Mouse (Mus musculus) kidney, embryonic 14.5 days (tissue): Measurements from ENCODE around the gene Extl1. TPM values are rescaled to one million over a fixed set of nuclear protein-coding genes. Genes with fewer than 3 reads are reported as not detected.

Experiments
- ATAC-seq: fragments of 200-750 bp; cut with Nextera tagmentation; 2 replicates; pipeline ENCODE4 v1.8.0; 2017; ENCODE audit warnings: moderate number of reproducible peaks, mild to moderate bottlenecking, moderate TSS enrichment, moderate library complexity; ENCODE audit not compliant: low FRiP score, low TSS enrichment
- H3K27ac ChIP-seq: fragments of 300-500 bp; sonication (generic); 2 replicates; pipeline ENCODE4 v1.5.1; 2014; ENCODE audit warnings: low read depth, mild to moderate bottlenecking, low read length, moderate library complexity, mixed read lengths
- H3K27me3 ChIP-seq: fragments of 300-500 bp; sonication (generic); 2 replicates; pipeline ENCODE4 v1.6.1; 2014; ENCODE audit warnings: mild to moderate bottlenecking, low read length; ENCODE audit not compliant: control insufficient read depth, insufficient read depth
- H3K36me3 ChIP-seq: fragments of 300-500 bp; sonication (generic); 2 replicates; pipeline ENCODE4 v1.6.1; 2014; ENCODE audit warnings: low read length, mixed read lengths; ENCODE audit not compliant: control insufficient read depth, insufficient read depth
- H3K4me1 ChIP-seq: fragments of 300-500 bp; sonication (generic); 2 replicates; pipeline ENCODE4 v1.6.1; 2014; ENCODE audit warnings: low read length, mixed read lengths; ENCODE audit not compliant: control insufficient read depth, insufficient read depth
- H3K4me2 ChIP-seq: fragments of 300-500 bp; sonication (generic); replicated peaks from 2 replicates; pipeline ENCODE4 v1.6.1; 2014; ENCODE audit warnings: low read depth, mild to moderate bottlenecking, low read length
- H3K4me3 ChIP-seq: fragments of 300-500 bp; sonication (generic); 2 replicates; pipeline ENCODE4 v1.5.1; 2014; ENCODE audit warnings: mild to moderate bottlenecking, low read length
- H3K9ac ChIP-seq: fragments of 300-500 bp; sonication (generic); 2 replicates; pipeline ENCODE4 v1.6.1; 2014; ENCODE audit warnings: low read depth, mild to moderate bottlenecking, low read length, moderate library complexity
- H3K9me3 ChIP-seq: fragments of 300-500 bp; sonication (generic); 2 replicates; pipeline ENCODE4 v1.6.1; 2016; ENCODE audit warnings: low read length; ENCODE audit not compliant: control insufficient read depth
- WGBS: fragments of 180-500 bp; shearing (Covaris S2); extraction: QIAGEN DNeasy Blood & Tissue Kit; methylation state at CpG from one replicate; pipeline ENCODE4 v1.1.7; 2014; 5-methylcytosine and 5-hydroxymethylcytosine counted together
- polyA plus RNA-seq: library from polyadenylated mRNA; unstranded; fragments of >200 nt; fragmentation: Nextera tagmentation; extraction: Ambion mirVana; gene quantifications from 2 replicates; pipeline ENCODE4 v1.2.1, GENCODE M21; 2014

Gene Extl1
- polyA plus RNA-seq, 1 experiment from 2014 or later: 0.23 TPM

- H3K27me3 ChIP-seq: peaks cover 27% of the 10 kb centered on the region
- H3K27ac ChIP-seq: no peak overlapping the region
- peaks cover 20% of the 10 kb centered on the region for H3K4me1 ChIP-seq
- no peaks in the 10 kb centered on the region for H3K36me3 ChIP-seq
- 50% methylated on average over 1 of the region's 1 CpGs for WGBS
- H3K4me3 ChIP-seq: no peak overlapping the region
- no peak overlapping the region for H3K4me2 ChIP-seq
- ATAC-seq: no peak
- H3K9me3 ChIP-seq: no peaks in the 10 kb centered on the region
- H3K9ac ChIP-seq: no peak overlapping the region
These were observed 9.3 kb downstream of the Extl1 start for GRCm38 (mm10) chr4:134374306-134374705.

GRCm38 (mm10) chr4:134373295-134373694, 10.4 kb downstream of the Extl1 start:
- H3K4me2 ChIP-seq: no peak overlapping the region
- peaks cover 20% of the 10 kb centered on the region for H3K4me1 ChIP-seq
- 88% methylated on average over 8 of the region's 8 CpGs for WGBS
- H3K4me3 ChIP-seq: no peak overlapping the region
- H3K9ac ChIP-seq: no peak overlapping the region
- ATAC-seq: no peak
- H3K36me3 ChIP-seq: no peaks in the 10 kb centered on the region
- H3K9me3 ChIP-seq: no peaks in the 10 kb centered on the region
- H3K27ac ChIP-seq: no peak overlapping the region
- H3K27me3 ChIP-seq: peaks cover 33% of the 10 kb centered on the region

GRCm38 (mm10) chr4:134372294-134372747, 11.3 kb downstream of the Extl1 start:
- peaks cover 20% of the 10 kb centered on the region for H3K4me1 ChIP-seq
- H3K9me3 ChIP-seq: no peaks in the 10 kb centered on the region
- peaks cover 34% of the 10 kb centered on the region for H3K27me3 ChIP-seq
- H3K36me3 ChIP-seq: no peaks in the 10 kb centered on the region
- no peak overlapping the region for H3K27ac ChIP-seq
- peak; percentile 79 for ATAC-seq
- WGBS: 1% methylated on average over 16 of the region's 16 CpGs
- H3K4me3 ChIP-seq: peak overlapping the region; percentile 48
- peak overlapping the region; percentile 42; the same call in 1 of the 2 replicates for H3K9ac ChIP-seq
- peak overlapping the region; percentile 92 for H3K4me2 ChIP-seq

GRCm38 (mm10) chr4:134371316-134371855, 12.3 kb downstream of the Extl1 start:
- H3K4me1 ChIP-seq: peaks cover 20% of the 10 kb centered on the region
- ATAC-seq: no peak; the same call in 1 of the 2 replicates
- H3K27ac ChIP-seq: no peak overlapping the region
- peak overlapping the region; percentile 48 for H3K4me3 ChIP-seq
- WGBS: under 1% methylated on average over 17 of the region's 17 CpGs
- H3K27me3 ChIP-seq: peaks cover 34% of the 10 kb centered on the region
- no peaks in the 10 kb centered on the region for H3K36me3 ChIP-seq
- H3K9ac ChIP-seq: no peak overlapping the region
- H3K4me2 ChIP-seq: peak overlapping the region; percentile 92
- H3K9me3 ChIP-seq: no peaks in the 10 kb centered on the region

GRCm38 (mm10) chr4:134370649-134371221, 12.9 kb downstream of the Extl1 start:
- peak; percentile 44 for ATAC-seq

GRCm38 (mm10) chr4:134365280-134365679, 18.4 kb downstream of the Extl1 start:
- Histone ChIP-seq H3K4me2 (no peak overlapping the region), H3K27me3 (peaks cover 14% of the 10 kb centered on the region)

More at GRCm38 (mm10) chr4:134370649-134371221, 12.9 kb downstream of the Extl1 start:
- peak overlapping the region; percentile 92 for H3K4me2 ChIP-seq
- peak overlapping the region; percentile 48 for H3K4me3 ChIP-seq
- peaks cover 34% of the 10 kb centered on the region for H3K27me3 ChIP-seq
- H3K4me1 ChIP-seq: peaks cover 20% of the 10 kb centered on the region
- H3K27ac ChIP-seq: no peak overlapping the region
- H3K9me3 ChIP-seq: no peaks in the 10 kb centered on the region
- 2% methylated on average over 18 of the region's 18 CpGs for WGBS
- H3K9ac ChIP-seq: no peak overlapping the region
- no peaks in the 10 kb centered on the region for H3K36me3 ChIP-seq

GRCm38 (mm10) chr4:134362586-134362985, 21.1 kb downstream of the Extl1 start:
- Histone ChIP-seq H3K4me2 (0 out of 2 replicates have a peak overlapping the region, but pooled peaks have one; percentile 12), H3K36me3 (no peaks in the 10 kb centered on the region), H3K27ac (no peak overlapping the region), H3K9ac (no peak overlapping the region), H3K27me3 (no peaks in the 10 kb centered on the region), H3K4me1 (no peaks in the 10 kb centered on the region), H3K4me3 (no peak overlapping the region), H3K9me3 (no peaks in the 10 kb centered on the region)
- ATAC-seq: peak; percentile 24; the same call in 1 of the 2 replicates
- 25% methylated on average over 9 of the region's 9 CpGs for WGBS

More at GRCm38 (mm10) chr4:134365280-134365679, 18.4 kb downstream of the Extl1 start:
- Histone ChIP-seq H3K4me1 (peaks cover 2% of the 10 kb centered on the region; the same call in 1 of the 2 replicates), H3K27ac (no peak overlapping the region), H3K9ac (no peak overlapping the region), H3K9me3 (no peaks in the 10 kb centered on the region), H3K36me3 (no peaks in the 10 kb centered on the region), H3K4me3 (no peak overlapping the region)
- ATAC-seq: no peak
- 33% methylated on average over 5 of the region's 5 CpGs for WGBS

GRCm38 (mm10) chr4:134362124-134362523, 21.5 kb downstream of the Extl1 start:
- no peak overlapping the region for H3K27ac ChIP-seq
- no peak for ATAC-seq
- H3K9ac ChIP-seq: no peak overlapping the region
- no peak overlapping the region for H3K4me2 ChIP-seq
- H3K36me3 ChIP-seq: no peaks in the 10 kb centered on the region
- H3K27me3 ChIP-seq: no peaks in the 10 kb centered on the region
- 68% methylated on average over 9 of the region's 9 CpGs for WGBS
- no peaks in the 10 kb centered on the region for H3K4me1 ChIP-seq
- no peaks in the 10 kb centered on the region for H3K9me3 ChIP-seq
- no peak overlapping the region for H3K4me3 ChIP-seq

- Histone ChIP-seq H3K4me3 (no peak overlapping the region), H3K9ac (no peak overlapping the region), H3K27me3 (no peaks in the 10 kb centered on the region), H3K9me3 (no peaks in the 10 kb centered on the region), H3K36me3 (no peaks in the 10 kb centered on the region), H3K27ac (no peak overlapping the region), H3K4me2 (no peak overlapping the region), H3K4me1 (peaks cover under 1% of the 10 kb centered on the region; the same call in 1 of the 2 replicates)
- WGBS: 19% methylated on average over 5 of the region's 5 CpGs
- peak; percentile 47; the same call in 1 of the 2 replicates for ATAC-seq
These were observed 22.4 kb downstream of the Extl1 start for GRCm38 (mm10) chr4:134361215-134361614.
